Mouse (Mus musculus): Measurements from ENCODE around the gene Draxin. TPM values are rescaled to one million over a fixed set of nuclear protein-coding genes. Genes with fewer than 3 reads are reported as not detected.
A peak's percentile ranks its signal among the peaks of the same experiment; 100 is the strongest.

Draxin gene
- polyA plus RNA-seq, 1 experiment, result 1.9 TPM

DNA sequence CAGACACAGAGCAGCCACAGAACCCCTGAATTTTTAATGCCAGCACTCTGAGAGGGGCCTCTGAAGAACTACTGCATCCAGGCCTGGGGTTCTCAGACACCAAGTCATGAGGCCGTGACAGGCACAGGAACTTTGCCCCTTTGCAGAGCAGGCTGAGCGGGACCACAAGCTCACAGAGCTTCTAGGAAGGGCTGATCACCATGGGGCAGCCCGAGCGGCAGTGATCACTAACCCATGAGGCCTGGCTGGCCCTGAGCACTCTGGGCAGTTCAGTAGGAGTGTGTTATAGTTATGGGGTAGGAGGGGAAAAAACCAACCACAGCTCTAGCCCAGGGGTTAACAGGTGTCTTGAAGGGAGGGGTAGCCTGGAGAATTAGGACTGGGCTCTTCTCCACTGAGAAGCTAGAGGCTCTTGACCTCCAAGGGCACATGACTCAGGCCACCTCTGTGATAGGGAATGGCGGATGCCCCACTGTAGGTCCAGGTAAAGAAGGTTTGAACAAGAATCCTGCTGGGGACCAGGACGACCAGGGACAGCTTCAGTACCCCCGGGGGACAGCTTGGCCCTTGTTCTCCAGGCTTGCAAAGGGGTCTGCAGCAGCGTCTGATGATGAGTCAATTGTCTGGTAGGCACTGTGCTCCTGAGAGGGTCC lies 50.4 kb downstream of the Draxin start:
- no peak for TF ChIP-seq CTCF (IDR thresholded peaks at IDR 0.05; ENCODE audit: extremely low read depth, insufficient read depth, insufficient read length, insufficient replicate concordance)
- no peak for TF ChIP-seq POLR2A (IDR thresholded peaks at IDR 0.05; ENCODE audit: low read depth, low read length)
- no peaks in the 10 kb centered on the region for H3K27me3 ChIP-seq (ENCODE audit: control insufficient read depth, insufficient read depth, low read length)
- no peak overlapping the region for H3K4me3 ChIP-seq (ENCODE audit: extremely low read depth, insufficient read depth, insufficient read length)
- H3K27ac ChIP-seq (ENCODE audit: insufficient read depth, low read length), result no peak overlapping the region
- no peak for DNase-seq (ENCODE audit: low read depth in 1 of 2, low spot score in 2 of 2)
- peaks cover 11% of the 10 kb centered on the region; the same call in 1 of the 2 replicates for H3K4me1 ChIP-seq (ENCODE audit: control insufficient read depth, insufficient read depth, insufficient read length)
- WGBS, result 90% methylated on average over 8 of the region's 8 CpGs
- peaks cover 6% of the 10 kb centered on the region for H3K36me3 ChIP-seq (ENCODE audit: control insufficient read depth, insufficient read depth, low read length)

DNA sequence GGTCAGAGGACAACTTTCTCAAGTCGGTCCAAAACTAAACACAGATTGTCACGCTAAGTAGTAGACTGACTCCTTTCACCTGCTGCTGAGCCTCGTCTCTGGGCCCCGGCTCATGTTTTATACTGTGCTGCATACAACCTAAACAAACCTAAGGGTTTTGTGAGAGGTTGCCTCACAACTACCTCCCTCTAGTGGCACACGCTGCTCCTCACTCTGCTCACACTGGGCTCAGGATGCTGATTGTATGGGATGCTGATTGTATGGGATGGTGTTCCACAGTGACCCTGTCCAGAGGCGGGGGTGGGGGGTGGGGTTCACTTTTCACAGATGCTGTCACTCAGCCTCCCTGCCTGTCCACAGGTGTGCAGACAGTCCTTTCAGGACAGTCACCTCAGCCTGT lies 51.3 kb downstream of the Draxin start:
- Histone ChIP-seq H3K36me3 (ENCODE audit: control insufficient read depth, insufficient read depth, low read length) (peaks cover 6% of the 10 kb centered on the region), H3K27ac (ENCODE audit: insufficient read depth, low read length) (no peak overlapping the region), H3K27me3 (ENCODE audit: control insufficient read depth, insufficient read depth, low read length) (no peaks in the 10 kb centered on the region), H3K4me3 (ENCODE audit: extremely low read depth, insufficient read depth, insufficient read length) (no peak overlapping the region), H3K4me1 (ENCODE audit: control insufficient read depth, insufficient read depth, insufficient read length) (peaks cover 11% of the 10 kb centered on the region; the same call in 1 of the 2 replicates)
- no peak for DNase-seq (ENCODE audit: low read depth in 1 of 2, low spot score in 2 of 2)
- TF ChIP-seq POLR2A (IDR thresholded peaks at IDR 0.05; ENCODE audit: low read depth, low read length), result no peak
- TF ChIP-seq CTCF (IDR thresholded peaks at IDR 0.05; ENCODE audit: extremely low read depth, insufficient read depth, insufficient read length, insufficient replicate concordance), result no peak
- 90% methylated on average over 6 of the region's 6 CpGs for WGBS

GRCm38 (mm10) chr4:148075881-148076280 lies 54.6 kb downstream of the Draxin start:
- Histone ChIP-seq H3K4me1 (ENCODE audit: control insufficient read depth, insufficient read depth, insufficient read length) (no peaks in the 10 kb centered on the region), H3K36me3 (ENCODE audit: control insufficient read depth, insufficient read depth, low read length) (peaks cover 4% of the 10 kb centered on the region; the same call in 1 of the 2 replicates), H3K27me3 (ENCODE audit: control insufficient read depth, insufficient read depth, low read length) (no peaks in the 10 kb centered on the region), H3K27ac (ENCODE audit: insufficient read depth, low read length) (no peak overlapping the region), H3K4me3 (ENCODE audit: extremely low read depth, insufficient read depth, insufficient read length) (no peak overlapping the region)
- WGBS, result 90% methylated on average over 6 of the region's 6 CpGs
- no peak for DNase-seq (ENCODE audit: low read depth in 1 of 2, low spot score in 2 of 2)
- no peak for TF ChIP-seq POLR2A (IDR thresholded peaks at IDR 0.05; ENCODE audit: low read depth, low read length)
- no peak for TF ChIP-seq CTCF (IDR thresholded peaks at IDR 0.05; ENCODE audit: extremely low read depth, insufficient read depth, insufficient read length, insufficient replicate concordance)

DNA sequence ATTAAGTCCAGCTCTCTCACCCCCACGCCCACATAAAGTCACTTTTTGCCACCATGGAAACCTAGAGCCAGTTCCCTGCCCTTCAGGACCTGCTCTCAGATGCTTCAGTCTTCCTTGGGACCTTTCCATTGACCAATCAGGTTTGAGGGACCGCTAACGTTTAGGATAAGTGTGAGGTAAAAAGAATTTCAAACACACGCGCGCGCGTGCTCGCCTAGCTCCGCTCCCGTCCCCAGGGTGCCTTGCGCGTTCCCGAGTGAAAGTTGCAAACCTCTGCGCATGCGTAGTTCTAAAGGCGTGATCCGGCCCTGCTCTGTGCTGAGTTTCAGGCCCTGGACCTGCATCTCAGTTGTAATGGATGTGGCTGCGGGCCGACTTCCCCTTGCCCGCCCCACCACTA lies 55.2 kb downstream of the Draxin start:
- H3K27me3 ChIP-seq (ENCODE audit: control insufficient read depth, insufficient read depth, low read length), result no peaks in the 10 kb centered on the region
- WGBS, result 34% methylated on average over 21 of the region's 21 CpGs
- peak; percentile 38 to 68 for DNase-seq (ENCODE audit: low read depth in 1 of 2, low spot score in 2 of 2)
- H3K36me3 ChIP-seq (ENCODE audit: control insufficient read depth, insufficient read depth, low read length), result peaks cover 2% of the 10 kb centered on the region; the same call in 1 of the 2 replicates
- no peak overlapping the region for H3K27ac ChIP-seq (ENCODE audit: insufficient read depth, low read length)
- TF ChIP-seq CTCF (IDR thresholded peaks at IDR 0.05; ENCODE audit: extremely low read depth, insufficient read depth, insufficient read length, insufficient replicate concordance), result no peak
- TF ChIP-seq POLR2A (IDR thresholded peaks at IDR 0.05; ENCODE audit: low read depth, low read length), result no peak
- peak overlapping the region; percentile 48; the same call in 1 of the 2 replicates for H3K4me3 ChIP-seq (ENCODE audit: extremely low read depth, insufficient read depth, insufficient read length)
- no peaks in the 10 kb centered on the region for H3K4me1 ChIP-seq (ENCODE audit: control insufficient read depth, insufficient read depth, insufficient read length)

- Histone ChIP-seq H3K4me1 (ENCODE audit: control insufficient read depth, insufficient read depth, insufficient read length) (no peaks in the 10 kb centered on the region; the same call in 1 of the 2 replicates), H3K27me3 (ENCODE audit: control insufficient read depth, insufficient read depth, low read length) (no peaks in the 10 kb centered on the region), H3K4me3 (ENCODE audit: extremely low read depth, insufficient read depth, insufficient read length) (peak overlapping the region; percentile 48; the same call in 1 of the 2 replicates), H3K36me3 (ENCODE audit: control insufficient read depth, insufficient read depth, low read length) (no peaks in the 10 kb centered on the region), H3K27ac (ENCODE audit: insufficient read depth, low read length) (no peak overlapping the region)
- peak in 1 of 2 experiments; percentile 12 for DNase-seq (ENCODE audit: low read depth in 1 of 2, low spot score in 2 of 2)
- TF ChIP-seq CTCF (IDR thresholded peaks at IDR 0.05; ENCODE audit: extremely low read depth, insufficient read depth, insufficient read length, insufficient replicate concordance), result no peak
- TF ChIP-seq POLR2A (IDR thresholded peaks at IDR 0.05; ENCODE audit: low read depth, low read length), result no peak
- WGBS, result 49% methylated on average over 17 of the region's 17 CpGs
These were observed 55.8 kb downstream of the Draxin start for GRCm38 (mm10) chr4:148074521-148075189.

- H3K4me3 ChIP-seq (ENCODE audit: extremely low read depth, insufficient read depth, insufficient read length), result no peak overlapping the region
- peaks cover 2% of the 10 kb centered on the region; the same call in 1 of the 2 replicates for H3K4me1 ChIP-seq (ENCODE audit: control insufficient read depth, insufficient read depth, insufficient read length)
- DNase-seq (ENCODE audit: low read depth in 1 of 2, low spot score in 2 of 2), result no peak
- WGBS, result 48% methylated on average over 5 of the region's 5 CpGs
- no peaks in the 10 kb centered on the region for H3K36me3 ChIP-seq (ENCODE audit: control insufficient read depth, insufficient read depth, low read length)
- H3K27me3 ChIP-seq (ENCODE audit: control insufficient read depth, insufficient read depth, low read length), result no peaks in the 10 kb centered on the region
- no peak for TF ChIP-seq POLR2A (IDR thresholded peaks at IDR 0.05; ENCODE audit: low read depth, low read length)
- no peak for TF ChIP-seq CTCF (IDR thresholded peaks at IDR 0.05; ENCODE audit: extremely low read depth, insufficient read depth, insufficient read length, insufficient replicate concordance)
- no peak overlapping the region for H3K27ac ChIP-seq (ENCODE audit: insufficient read depth, low read length)
These were observed 59.0 kb downstream of the Draxin start for GRCm38 (mm10) chr4:148071508-148071907.
